Mouse (Mus musculus): ENCODE measurements at regions not wholly inside any gene's neighbourhood (a gene's known extent, or its start where the extent isn't known, plus 50 kb on each side); places are given as distances from the start of the nearest gene placed in this dataset.

- no peak for DNase-seq (ENCODE audit: low spot score)
Measured at GRCm38 (mm10) chr7:133521936-133522335, 80.0 kb downstream of the Tex36 start.

- DNase-seq (ENCODE audit: low spot score), result no peak
Measured at GRCm38 (mm10) chr7:133518926-133519325, 83.0 kb downstream of the Tex36 start.

DNA sequence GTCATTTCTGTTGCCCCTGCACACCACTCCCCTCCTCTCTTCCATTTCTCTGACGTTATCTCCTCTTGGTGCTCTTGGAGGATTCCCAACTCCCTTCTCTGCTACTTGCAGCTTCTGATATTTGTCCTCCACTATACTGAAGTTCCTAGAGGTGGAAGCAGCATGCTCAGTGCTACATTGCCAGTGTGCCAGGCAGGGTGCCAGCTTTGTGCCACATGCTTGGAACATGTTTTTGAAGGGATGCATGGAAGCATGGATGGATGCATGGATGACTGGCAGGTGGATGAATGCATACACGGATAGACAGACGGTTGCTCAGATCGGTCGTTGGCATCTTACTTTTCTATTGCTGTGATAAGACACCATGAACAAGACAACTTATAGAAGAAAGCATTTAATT, 84.4 kb downstream of the Tex36 start:
- DNase-seq (ENCODE audit: low spot score), result no peak

- peak; percentile 53 for DNase-seq (ENCODE audit: low spot score)
Measured at GRCm38 (mm10) chr7:133510926-133511325, 91.0 kb downstream of the Tex36 start.

DNA sequence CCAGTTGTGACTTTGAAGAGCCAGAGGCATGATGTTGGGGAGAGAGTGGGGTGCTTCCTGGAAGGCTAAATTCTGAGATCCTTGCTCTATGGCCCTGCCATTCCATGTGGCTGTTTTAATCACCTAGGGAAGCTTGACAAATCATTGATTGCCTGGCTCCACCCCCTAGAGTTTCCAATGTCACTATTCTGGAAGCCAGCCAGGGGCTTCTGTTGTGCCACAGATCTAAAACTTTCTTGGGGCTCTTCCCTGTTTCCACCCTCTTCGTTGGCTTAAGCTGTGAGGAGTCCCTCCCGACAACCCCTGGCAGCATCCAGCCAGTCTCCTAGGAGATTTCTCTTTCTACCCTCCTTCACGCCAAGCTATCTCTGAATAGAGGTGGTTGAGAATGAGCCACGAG, 92.5 kb downstream of the Tex36 start:
- DNase-seq (ENCODE audit: low spot score), result no peak

GRCm38 (mm10) chr7:133508370-133509012, 93.5 kb downstream of the Tex36 start:
- no peak for DNase-seq (ENCODE audit: low spot score)

GRCm38 (mm10) chr7:133505628-133506027, 96.3 kb downstream of the Tex36 start:
- DNase-seq (ENCODE audit: low spot score), result no peak

GRCm38 (mm10) chr7:133503946-133504345, 98.0 kb downstream of the Tex36 start:
- no peak for DNase-seq (ENCODE audit: low spot score)

DNA sequence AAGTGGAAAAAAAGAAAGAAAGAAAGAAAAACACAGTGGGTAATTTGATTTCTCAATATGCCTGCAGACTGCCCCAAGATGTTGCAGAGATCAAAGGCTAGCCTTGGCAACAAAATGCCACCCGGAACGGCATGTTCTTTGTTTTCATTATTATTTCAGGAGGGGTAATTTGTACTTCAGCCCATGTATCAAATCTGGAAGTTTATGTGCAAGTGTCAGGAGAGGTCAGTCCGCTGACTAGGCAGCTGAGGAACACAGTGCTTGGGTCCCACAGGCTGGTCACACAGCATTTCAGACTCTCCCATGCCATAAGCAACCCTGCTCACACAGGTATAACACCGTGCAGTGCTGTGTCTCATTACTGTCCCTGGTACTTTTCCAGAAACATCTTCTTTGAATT, 99.2 kb downstream of the Tex36 start:
- no peak for DNase-seq (ENCODE audit: low spot score)

DNA sequence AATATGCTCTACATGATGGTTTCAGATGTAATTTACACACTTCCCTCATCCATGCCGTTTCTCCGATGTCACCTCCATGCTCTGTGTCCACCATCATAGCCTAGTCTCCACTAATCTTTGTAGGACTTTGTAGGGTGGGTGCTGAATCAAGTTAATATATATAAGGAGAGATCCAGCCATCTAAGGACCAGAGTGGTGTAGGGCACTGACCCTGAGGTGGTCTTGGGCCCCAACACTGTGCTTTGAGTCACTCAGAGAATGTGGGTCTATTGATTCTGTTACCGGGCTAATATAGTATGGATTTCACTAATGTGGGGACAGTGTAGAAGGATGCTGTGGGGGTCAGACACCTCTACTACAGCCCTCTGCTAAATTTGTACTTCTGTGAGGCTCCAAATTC, 104.4 kb downstream of the Tex36 start:
- no peak for DNase-seq (ENCODE audit: low spot score)

DNA sequence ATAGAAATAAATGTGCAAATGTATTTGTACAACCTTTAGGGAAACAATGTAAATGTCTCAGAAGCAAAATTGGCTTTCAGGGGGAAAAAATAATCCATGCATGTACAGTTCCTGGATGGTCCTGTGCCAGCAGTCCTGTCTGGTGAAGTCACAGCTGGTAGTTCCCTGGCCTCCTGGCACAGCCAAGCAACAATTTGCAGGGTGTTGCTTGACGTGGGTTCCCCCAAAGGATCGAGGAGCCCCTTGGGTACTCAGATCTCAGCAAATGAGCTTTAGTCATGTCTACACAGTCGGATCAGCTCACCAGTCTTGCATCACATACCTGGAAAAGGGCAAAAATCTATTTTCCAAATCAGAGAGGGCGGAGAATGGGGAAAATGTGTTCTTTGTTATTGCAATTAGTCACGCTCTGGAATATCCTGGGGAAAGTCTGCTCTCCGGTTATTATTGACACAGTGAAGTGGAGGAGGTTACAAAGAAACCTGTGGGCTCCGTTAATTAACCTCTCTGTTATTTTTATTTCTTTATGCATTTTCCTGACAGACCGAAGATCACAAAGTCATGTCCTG, 106.9 kb downstream of the Tex36 start:
- DNase-seq (ENCODE audit: low spot score), result no peak

DNA sequence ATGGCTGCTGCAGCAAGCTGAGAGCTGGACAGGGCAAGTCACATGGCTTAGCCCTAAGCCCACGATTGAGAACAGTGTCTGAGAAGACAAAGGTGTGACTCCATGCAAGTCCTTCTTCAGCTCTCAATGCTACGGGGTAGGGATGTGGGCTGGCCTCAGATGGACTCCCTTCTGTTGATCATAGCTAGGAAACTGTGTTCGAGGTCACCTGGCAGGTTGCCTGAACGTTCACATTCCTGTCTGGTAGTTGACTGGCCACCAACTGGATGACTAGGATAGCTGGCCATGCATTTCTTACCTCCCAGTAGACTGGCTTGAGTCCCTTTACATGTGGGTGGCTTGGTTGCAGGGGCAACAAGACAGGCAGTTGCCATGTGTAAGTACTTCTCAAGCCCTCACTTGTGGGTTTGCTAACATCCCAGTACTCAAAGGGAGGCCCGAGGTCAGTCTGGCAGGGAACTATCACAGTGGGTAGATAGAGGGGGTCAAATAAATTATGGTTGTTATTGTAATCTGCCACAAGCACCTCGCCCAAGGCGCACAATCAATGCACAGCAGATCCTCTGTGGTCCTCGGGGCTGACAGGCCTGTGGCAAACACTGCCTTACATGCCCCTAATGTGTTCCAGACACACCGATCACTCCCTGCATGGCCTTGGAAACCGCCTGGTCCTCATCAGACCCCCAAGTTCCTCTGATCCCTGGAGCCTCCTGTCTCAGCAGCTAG, 107.5 kb downstream of the Tex36 start:
- peak; percentile 72 for DNase-seq (ENCODE audit: low spot score)

DNA sequence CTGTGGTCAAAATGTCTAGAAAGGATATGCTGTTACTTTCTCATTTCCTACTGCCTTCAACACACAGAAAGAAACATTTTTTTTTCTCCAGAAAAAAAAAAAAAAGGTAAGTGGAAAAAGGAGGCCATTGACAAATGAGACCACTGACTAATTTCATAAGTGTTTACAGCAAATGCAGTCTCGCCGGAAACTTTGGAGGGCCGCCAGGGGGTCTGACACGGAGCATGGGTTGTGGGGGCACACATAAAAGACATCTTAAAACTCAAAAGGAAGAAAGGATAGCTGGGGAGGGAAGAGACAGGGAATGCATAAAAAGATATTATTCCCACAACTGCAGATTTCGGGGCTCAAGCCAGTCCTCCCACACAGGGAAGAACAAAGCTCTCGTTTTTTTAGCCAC, 109.3 kb downstream of the Tex36 start:
- no peak for DNase-seq (ENCODE audit: low spot score)

- DNase-seq (ENCODE audit: low spot score), result peak; percentile 64
Measured at GRCm38 (mm10) chr7:133487887-133488630, 113.9 kb downstream of the Tex36 start.

- DNase-seq (ENCODE audit: low spot score), result no peak
Measured at GRCm38 (mm10) chr7:133484430-133484841, 117.5 kb downstream of the Tex36 start.

GRCm38 (mm10) chr7:133481529-133481928, 120.4 kb downstream of the Tex36 start:
- peak; percentile 39 for DNase-seq (ENCODE audit: low spot score)

DNA sequence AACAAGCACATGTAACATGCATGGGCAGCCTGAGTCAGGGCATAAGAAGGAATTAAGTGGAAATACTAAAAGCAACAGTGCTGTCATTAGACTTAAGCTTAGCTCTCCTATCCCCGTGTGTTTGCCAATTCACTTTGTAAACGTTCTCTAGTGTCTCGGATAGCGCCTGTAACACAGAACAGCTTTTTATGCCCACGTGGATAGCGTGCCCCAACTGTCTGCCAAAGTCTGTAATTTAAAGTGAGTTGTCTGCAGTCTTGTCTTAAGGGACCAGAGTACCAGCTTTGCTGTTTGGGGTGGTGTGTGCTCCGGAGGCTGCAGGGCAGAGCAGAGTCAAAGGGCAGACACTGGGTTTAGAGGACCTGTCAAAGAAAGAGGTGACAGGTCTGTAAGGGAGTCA, 122.3 kb downstream of the Tex36 start:
- no peak for DNase-seq (ENCODE audit: low spot score)

DNA sequence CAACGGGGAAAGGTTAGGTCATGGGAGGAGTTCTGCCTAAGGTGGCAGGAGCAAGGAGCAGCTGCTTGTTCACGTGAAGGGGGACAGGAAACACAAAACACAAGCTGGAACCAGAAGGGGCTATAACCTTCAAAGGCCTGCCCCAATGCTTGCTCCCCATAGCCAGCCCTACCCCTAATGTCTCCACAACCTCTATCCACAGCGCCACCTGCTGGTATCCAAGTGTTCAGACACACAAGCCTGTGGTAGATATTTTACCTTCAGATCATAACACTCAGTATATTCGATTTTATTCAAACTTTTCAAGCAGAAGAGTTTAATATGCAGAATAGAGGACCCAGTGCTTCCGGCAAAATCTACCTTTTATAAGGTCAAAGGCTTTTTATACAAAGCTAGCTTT, 124.0 kb downstream of the Tex36 start:
- peak; percentile 58 for DNase-seq (ENCODE audit: low spot score)

- DNase-seq (ENCODE audit: low spot score), result no peak
Measured at GRCm38 (mm10) chr7:133477221-133477620, 124.7 kb downstream of the Tex36 start.

DNA sequence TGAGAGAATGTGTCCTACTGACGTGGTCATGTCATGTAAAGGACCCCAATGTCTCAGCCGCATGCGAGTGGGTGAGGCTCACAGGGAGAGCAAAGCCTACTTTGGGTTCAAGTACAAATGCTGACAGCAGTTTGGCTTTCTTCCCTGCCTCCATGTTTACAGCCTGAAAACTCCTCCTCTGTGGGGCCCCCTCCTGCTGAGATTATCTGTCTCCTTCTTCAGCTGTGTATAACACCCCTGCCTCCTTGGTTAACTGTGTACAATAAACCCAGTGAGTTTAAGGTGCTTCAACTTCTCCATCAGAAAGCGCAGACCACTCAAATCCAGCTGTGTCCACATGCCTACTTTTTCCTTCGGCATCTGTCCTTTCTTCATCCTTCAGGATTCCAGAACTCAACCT, 130.3 kb downstream of the Tex36 start:
- DNase-seq (ENCODE audit: low spot score), result no peak

GRCm38 (mm10) chr7:133470620-133470958, 131.4 kb downstream of the Tex36 start:
- DNase-seq (ENCODE audit: low spot score), result no peak

GRCm38 (mm10) chr7:133469952-133470619, 131.9 kb downstream of the Tex36 start:
- no peak for DNase-seq (ENCODE audit: low spot score)

Data from embryo, embryonic 10 days (tissue).